Mouse (Mus musculus): Measurements from ENCODE around the gene Tomm6. TPM values are rescaled to one million over a fixed set of nuclear protein-coding genes. Genes with fewer than 3 reads are reported as not detected.

The Tomm6 gene
- polyA plus RNA-seq, 1 experiment from 2014 or later: 364 TPM

- Histone ChIP-seq H3K9me3 (replicated peaks) (no peaks in the 10 kb centered on the region), H3K27ac (no peak overlapping the region), H3K27me3 (ENCODE audit: low read depth, poor library complexity, severe bottlenecking) (peaks cover 48% of the 10 kb centered on the region), H3K4me3 (no peak overlapping the region; the same call in 1 of the 2 replicates), H3K4me1 (peaks cover 44% of the 10 kb centered on the region), H3K36me3 (peaks cover 19% of the 10 kb centered on the region)
- no peak for DNase-seq (ENCODE audit: low spot score)
- 75% methylated on average over 8 of the region's 8 CpGs for WGBS
Observed at GRCm38 (mm10) chr17:47689894-47690293, 1.7 kb upstream of the Tomm6 start.

GRCm38 (mm10) chr17:47688608-47689575 is 706 bp upstream of the Tomm6 start, which contains the start of gene Frs3:
Frs3 (plus strand) TSS chr17:47689030.
- Histone ChIP-seq H3K4me3 (peak within 1 kb of the TSS; percentile 90), H3K4me1 (peaks cover 35% of the 10 kb centered on the region), H3K36me3 (peaks cover 29% of the 10 kb centered on the region), H3K9me3 (replicated peaks) (no peaks in the 10 kb centered on the region), H3K27me3 (ENCODE audit: low read depth, poor library complexity, severe bottlenecking) (peaks cover 46% of the 10 kb centered on the region), H3K27ac (peak within 1 kb of the TSS; percentile 84)
- DNase-seq (ENCODE audit: low spot score): peak; percentile 86
- WGBS: 2% methylated on average over 54 of the region's 58 CpGs

- Histone ChIP-seq H3K27ac (peak overlapping the region; percentile 84), H3K27me3 (ENCODE audit: low read depth, poor library complexity, severe bottlenecking) (peaks cover 34% of the 10 kb centered on the region), H3K4me3 (peak overlapping the region; percentile 90), H3K9me3 (replicated peaks) (no peaks in the 10 kb centered on the region), H3K4me1 (peaks cover 30% of the 10 kb centered on the region), H3K36me3 (peaks cover 41% of the 10 kb centered on the region)
- WGBS: under 1% methylated on average over 70 of the region's 70 CpGs
- DNase-seq (ENCODE audit: low spot score): peak; percentile 95
Observed at GRCm38 (mm10) chr17:47687409-47688343, 510 bp downstream of the Tomm6 start.

GRCm38 (mm10) chr17:47682836-47683235 is 5.3 kb downstream of the Tomm6 start:
- Histone ChIP-seq H3K36me3 (peaks cover 82% of the 10 kb centered on the region), H3K4me1 (peaks cover 9% of the 10 kb centered on the region)
- WGBS: 76% methylated on average over 4 of the region's 4 CpGs

GRCm38 (mm10) chr17:47678702-47679101 is 9.5 kb downstream of the Tomm6 start:
- Histone ChIP-seq H3K4me3 (no peak overlapping the region), H3K4me1 (peaks cover 7% of the 10 kb centered on the region), H3K36me3 (peaks cover 73% of the 10 kb centered on the region), H3K27ac (no peak overlapping the region), H3K27me3 (ENCODE audit: low read depth, poor library complexity, severe bottlenecking) (no peaks in the 10 kb centered on the region), H3K9me3 (replicated peaks) (no peaks in the 10 kb centered on the region)
- no peak for DNase-seq (ENCODE audit: low spot score)
- 87% methylated on average over 5 of the region's 5 CpGs for WGBS

More at GRCm38 (mm10) chr17:47682836-47683235, 5.3 kb downstream of the Tomm6 start:
- H3K9me3 ChIP-seq (replicated peaks): no peaks in the 10 kb centered on the region
- no peak for DNase-seq (ENCODE audit: low spot score)
- H3K4me3 ChIP-seq: no peak overlapping the region
- no peak overlapping the region for H3K27ac ChIP-seq
- no peaks in the 10 kb centered on the region for H3K27me3 ChIP-seq (ENCODE audit: low read depth, poor library complexity, severe bottlenecking)

- Histone ChIP-seq H3K27ac (no peak overlapping the region), H3K4me1 (peaks cover 12% of the 10 kb centered on the region), H3K36me3 (peaks cover 68% of the 10 kb centered on the region), H3K4me3 (no peak overlapping the region), H3K9me3 (replicated peaks) (no peaks in the 10 kb centered on the region), H3K27me3 (ENCODE audit: low read depth, poor library complexity, severe bottlenecking) (peaks cover 2% of the 10 kb centered on the region)
- 87% methylated on average over 5 of the region's 5 CpGs for whole genome bisulfite sequencing
- DNase-seq (ENCODE audit: low spot score): no peak
Observed at GRCm38 (mm10) chr17:47678238-47678637, 9.9 kb downstream of the Tomm6 start.

GRCm38 (mm10) chr17:47676581-47676980 is 11.6 kb downstream of the Tomm6 start:
- DNase-seq (ENCODE audit: low spot score): peak; percentile 69
- H3K36me3 ChIP-seq: peaks cover 52% of the 10 kb centered on the region
- no peaks in the 10 kb centered on the region for H3K9me3 ChIP-seq (replicated peaks)

GRCm38 (mm10) chr17:47672311-47673111 is 15.7 kb downstream of the Tomm6 start:
- H3K4me1 ChIP-seq: peaks cover 26% of the 10 kb centered on the region
- no peaks in the 10 kb centered on the region for H3K9me3 ChIP-seq (replicated peaks)
- 4% methylated on average over 68 of the region's 68 CpGs for WGBS
- H3K27ac ChIP-seq: peak overlapping the region; percentile 72
- peaks cover 19% of the 10 kb centered on the region for H3K36me3 ChIP-seq
- H3K4me3 ChIP-seq: peak overlapping the region; percentile 58
- DNase-seq (ENCODE audit: low spot score): peak; percentile 80
- H3K27me3 ChIP-seq (ENCODE audit: low read depth, poor library complexity, severe bottlenecking): peaks cover 33% of the 10 kb centered on the region

More at GRCm38 (mm10) chr17:47676581-47676980, 11.6 kb downstream of the Tomm6 start:
- peaks cover 18% of the 10 kb centered on the region for H3K27me3 ChIP-seq (ENCODE audit: low read depth, poor library complexity, severe bottlenecking)
- no peak overlapping the region for H3K4me3 ChIP-seq
- 24% methylated on average over 9 of the region's 9 CpGs for WGBS
- no peak overlapping the region for H3K27ac ChIP-seq
- H3K4me1 ChIP-seq: peaks cover 26% of the 10 kb centered on the region

- 7% methylated on average over 14 of the region's 14 CpGs for WGBS
- H3K36me3 ChIP-seq: peaks cover 16% of the 10 kb centered on the region
- H3K27ac ChIP-seq: peak overlapping the region; percentile 72
- peaks cover 33% of the 10 kb centered on the region for H3K27me3 ChIP-seq (ENCODE audit: low read depth, poor library complexity, severe bottlenecking)
- peaks cover 26% of the 10 kb centered on the region for H3K4me1 ChIP-seq
- no peaks in the 10 kb centered on the region for H3K9me3 ChIP-seq (replicated peaks)
- H3K4me3 ChIP-seq: peak overlapping the region; percentile 58
- no peak for DNase-seq (ENCODE audit: low spot score)
Observed at GRCm38 (mm10) chr17:47671988-47672310, 16.2 kb downstream of the Tomm6 start.

- 91% methylated on average over 4 of the region's 4 CpGs for whole genome bisulfite sequencing
- Histone ChIP-seq H3K4me3 (no peak overlapping the region), H3K27me3 (ENCODE audit: low read depth, poor library complexity, severe bottlenecking) (peaks cover 33% of the 10 kb centered on the region), H3K27ac (no peak overlapping the region), H3K9me3 (replicated peaks) (no peaks in the 10 kb centered on the region), H3K4me1 (peaks cover 23% of the 10 kb centered on the region), H3K36me3 (no peaks in the 10 kb centered on the region)
- DNase-seq (ENCODE audit: low spot score): no peak
Observed at GRCm38 (mm10) chr17:47669166-47669565, 19.0 kb downstream of the Tomm6 start.

- DNase-seq (ENCODE audit: low spot score): no peak
- no peaks in the 10 kb centered on the region for H3K27me3 ChIP-seq (ENCODE audit: low read depth, poor library complexity, severe bottlenecking)
- 0 out of 2 replicates have a peak, but pooled peaks cover 4% of the 10 kb centered on the region for H3K36me3 ChIP-seq
- H3K27ac ChIP-seq: no peak overlapping the region
- 91% methylated on average over 7 of the region's 7 CpGs for WGBS
- H3K4me1 ChIP-seq: no peaks in the 10 kb centered on the region
- H3K4me3 ChIP-seq: no peak overlapping the region
- no peaks in the 10 kb centered on the region for H3K9me3 ChIP-seq (replicated peaks)
Observed at GRCm38 (mm10) chr17:47664474-47664873, 23.7 kb downstream of the Tomm6 start.

Data from limb, embryonic 10.5 days (tissue).